Mouse (Mus musculus) Patski (cell line): ENCODE results near the gene Setdb1. TPM values are rescaled to one million over a fixed set of nuclear protein-coding genes. Genes with fewer than 3 reads are reported as not detected.
A peak's percentile ranks its signal among the peaks of the same experiment; 100 is the strongest.

Experiments
- ATAC-seq: fragments of 100-300 bp; one replicate; pipeline ENCODE4 v1.8.0; 2021
- CTCF ChIA-PET: fragments of 350-600 bp; sonication (Branson Sonifier 250); formaldehyde crosslinking; loops from one replicate; lab custom pipeline; 2022; ENCODE audit warnings: inconsistent platforms; lab: Charles Lee
- POLR2A ChIA-PET: fragments of 350-600 bp; sonication (Branson Sonifier 250); formaldehyde crosslinking; loops from one replicate; lab custom pipeline; 2022; ENCODE audit warnings: antibody characterized with exemption, inconsistent platforms; lab: Charles Lee
- DNase-seq: peaks from one replicate; pipeline ENCODE4 v3.0.0-alpha.2; 2011; ENCODE audit warnings: low read depth, low spot score
- H3K27me3 ChIP-seq: fragments of 371-371 bp; one replicate; pipeline ENCODE4 v1.5.1; 2021
- CTCF ChIP-seq: fragments of 100-300 bp; IDR thresholded peaks from one replicate; pipeline ENCODE4 v1.5.1; 2021
- in situ Hi-C: fragments of 300-500 bp; cut with MboI; formaldehyde crosslinking; loops from 3 replicates; pipeline ENCODE4 v1.11.1; 2018; ENCODE audit warnings: low pct_unique_long_range_greater_than_20kb, mixed read lengths
- polyA plus RNA-seq: library from polyadenylated mRNA; unstranded; gene quantifications from one replicate; pipeline ENCODE4 v1.2.3, GENCODE M21; 2021

The Setdb1 gene
- polyA plus RNA-seq, 1 experiment from 2014 or later, result 58.6 TPM

DNA sequence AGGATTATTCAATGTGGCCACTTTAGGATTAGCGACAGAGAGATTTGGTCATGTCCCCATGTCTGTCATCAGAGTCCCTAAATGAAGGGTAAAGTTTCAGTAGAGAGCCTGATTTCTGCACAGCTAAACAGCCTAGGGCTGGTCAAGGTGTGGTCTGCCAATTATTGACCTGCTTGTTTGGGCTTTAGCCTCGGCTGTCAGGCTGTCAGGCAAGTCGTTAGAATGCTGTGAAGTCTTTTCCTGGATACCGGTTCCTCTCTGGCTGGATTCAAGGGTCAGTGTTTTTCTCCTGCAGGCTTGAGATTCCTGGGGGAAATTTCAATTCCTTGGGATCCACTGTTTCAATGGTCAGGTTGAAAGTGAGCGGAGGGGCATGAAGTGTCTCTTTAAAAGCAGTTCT, 71.0 kb downstream of the Setdb1 start:
- ChIA-PET CTCF (interaction anchor here (0.8 to 1.6 kb wide), 3 partner anchors 21 to 32 kb away, joined by 3 to 4 read pairs (median 3); partner anchors contain the start of gene Anxa9), POLR2A (no interaction called here)
- ATAC-seq (no peak), DNase-seq (no peak)
- H3K27me3 ChIP-seq, result no peaks in the 10 kb centered on the region
- no peak for TF ChIP-seq CTCF
- in situ Hi-C loops, result no loop called here

DNA sequence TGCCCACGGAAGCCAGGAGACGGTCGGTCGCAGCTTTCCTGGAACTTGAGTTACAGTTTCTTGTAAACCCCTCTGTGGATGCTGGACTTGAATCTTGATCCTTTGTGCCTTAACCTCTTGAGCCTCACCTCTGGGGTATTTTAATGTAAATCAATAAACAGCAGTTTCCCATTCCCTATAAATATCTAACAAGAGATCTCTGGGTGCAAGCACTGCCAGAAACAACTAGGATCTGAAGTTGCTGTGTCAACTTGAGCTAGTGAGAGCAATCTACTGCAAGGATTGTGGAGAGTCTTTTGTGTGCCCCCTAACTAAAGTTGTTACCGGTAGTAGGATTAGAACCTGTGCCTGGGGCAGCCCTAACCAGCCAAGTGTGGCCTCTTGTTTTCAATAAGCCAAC, 71.6 kb downstream of the Setdb1 start:
- ChIA-PET POLR2A (interaction anchor here (0.6 kb wide), 1 partner anchor 629 kb away, joined by 3 read pairs; no protein-coding TSS in a partner anchor), CTCF (interaction anchor here (0.8 to 1.6 kb wide), 2 partner anchors 26 to 32 kb away, joined by 3 to 4 read pairs; no protein-coding TSS in a partner anchor)
- TF ChIP-seq CTCF, result no peak
- in situ Hi-C loops, result no loop called here
- ATAC-seq (no peak), DNase-seq (no peak)
- H3K27me3 ChIP-seq, result no peaks in the 10 kb centered on the region

DNA sequence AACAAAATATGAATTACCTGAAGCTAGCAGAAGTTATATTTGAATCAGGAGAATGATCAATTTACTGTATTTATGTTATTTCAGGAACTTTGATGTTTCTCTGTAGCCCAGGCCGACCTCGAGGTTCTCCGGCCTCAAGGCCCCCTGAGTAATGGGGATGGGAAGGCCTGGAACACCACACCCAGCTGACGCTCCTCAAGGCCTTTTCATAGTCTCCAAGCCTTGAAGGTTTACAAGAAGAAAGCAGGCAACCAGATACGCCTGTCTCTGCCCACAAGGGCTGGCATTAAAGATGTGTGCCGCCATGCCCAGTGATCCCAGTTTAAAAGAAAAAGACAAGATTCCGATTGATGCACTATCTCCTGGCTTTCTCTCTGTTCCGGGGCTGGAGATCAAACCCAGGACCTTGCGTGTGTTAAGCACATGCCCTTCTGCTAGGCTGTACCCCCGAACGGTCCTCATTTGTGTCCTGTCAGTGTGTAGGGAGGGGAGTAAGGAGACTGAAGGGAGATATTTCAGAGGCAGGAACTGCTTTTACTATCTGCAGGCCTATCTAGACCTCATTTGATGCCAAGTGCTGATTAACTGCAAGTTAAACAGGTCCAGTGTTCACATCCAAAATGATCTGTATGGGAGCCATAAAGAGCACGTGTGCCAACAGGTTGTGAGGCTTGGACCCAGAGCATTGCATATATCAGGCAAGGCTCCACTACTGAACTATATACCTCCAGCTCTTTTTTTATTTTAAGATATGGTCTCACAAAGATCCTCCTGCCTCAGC, 72.3 kb downstream of the Setdb1 start:
- in situ Hi-C loops, result no loop called here
- DNase-seq (no peak), ATAC-seq (no peak)
- ChIA-PET POLR2A (interaction anchor here (0.5 to 2.4 kb wide), 4 partner anchors 8 to 630 kb away, joined by 3 to 13 read pairs (median 4); no protein-coding TSS in a partner anchor), CTCF (interaction anchor here (0.8 to 2.9 kb wide), 5 partner anchors 9 to 73 kb away, joined by 3 to 20 read pairs (median 3); no protein-coding TSS in a partner anchor)
- H3K27me3 ChIP-seq, result no peaks in the 10 kb centered on the region
- no peak for TF ChIP-seq CTCF

DNA sequence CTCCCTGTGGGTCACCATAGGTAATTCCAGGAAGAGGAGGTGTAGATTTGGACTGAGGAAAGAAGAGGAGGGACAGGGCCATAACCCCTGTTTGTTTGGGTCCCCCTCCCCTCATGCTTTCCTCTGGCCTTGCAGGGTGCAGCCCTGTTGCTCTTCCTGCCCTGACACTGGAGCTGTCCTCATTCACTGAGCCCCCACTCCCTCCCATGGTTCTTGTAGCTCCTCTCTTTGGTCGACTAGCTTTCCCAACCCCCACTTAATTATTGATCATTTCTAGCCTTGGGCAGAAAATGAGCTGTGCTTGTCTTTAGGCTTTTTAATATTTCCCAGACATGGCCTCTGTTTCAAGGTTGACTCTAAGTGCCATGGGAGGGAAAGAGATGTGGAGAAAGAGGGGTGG, 72.9 kb downstream of the Setdb1 start:
- no peaks in the 10 kb centered on the region for H3K27me3 ChIP-seq
- no peak for TF ChIP-seq CTCF
- ATAC-seq (no peak), DNase-seq (no peak)
- CTCF ChIA-PET, result interaction anchor here (0.8 to 2.9 kb wide), 4 partner anchors 9 to 72 kb away, joined by 3 to 20 read pairs (median 4); no protein-coding TSS in a partner anchor
- POLR2A ChIA-PET, result interaction anchor here (0.5 to 3.8 kb wide), 4 partner anchors 9 to 176 kb away, joined by 4 to 23 read pairs (median 8); partner anchors contain the start of gene Mllt11
- in situ Hi-C loops, result no loop called here

DNA sequence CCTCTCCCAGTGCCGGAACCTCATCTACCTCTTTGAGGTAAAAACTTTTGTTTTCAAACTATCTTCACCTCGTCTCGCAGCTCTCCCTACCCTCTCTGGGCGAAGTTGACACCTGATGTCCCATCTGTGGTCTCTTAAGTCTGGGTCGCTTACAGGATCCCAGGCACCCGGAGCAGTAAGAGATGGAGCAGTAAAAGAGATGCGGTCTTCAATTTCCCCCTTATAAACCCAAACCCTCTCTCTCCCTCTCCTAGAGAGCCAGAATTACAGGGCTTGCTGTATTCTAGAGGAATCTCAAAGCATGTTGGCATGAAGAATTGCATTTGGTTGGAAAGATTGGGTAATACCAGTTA, 73.4 kb downstream of the Setdb1 start:
- in situ Hi-C loops, result no loop called here

DNA sequence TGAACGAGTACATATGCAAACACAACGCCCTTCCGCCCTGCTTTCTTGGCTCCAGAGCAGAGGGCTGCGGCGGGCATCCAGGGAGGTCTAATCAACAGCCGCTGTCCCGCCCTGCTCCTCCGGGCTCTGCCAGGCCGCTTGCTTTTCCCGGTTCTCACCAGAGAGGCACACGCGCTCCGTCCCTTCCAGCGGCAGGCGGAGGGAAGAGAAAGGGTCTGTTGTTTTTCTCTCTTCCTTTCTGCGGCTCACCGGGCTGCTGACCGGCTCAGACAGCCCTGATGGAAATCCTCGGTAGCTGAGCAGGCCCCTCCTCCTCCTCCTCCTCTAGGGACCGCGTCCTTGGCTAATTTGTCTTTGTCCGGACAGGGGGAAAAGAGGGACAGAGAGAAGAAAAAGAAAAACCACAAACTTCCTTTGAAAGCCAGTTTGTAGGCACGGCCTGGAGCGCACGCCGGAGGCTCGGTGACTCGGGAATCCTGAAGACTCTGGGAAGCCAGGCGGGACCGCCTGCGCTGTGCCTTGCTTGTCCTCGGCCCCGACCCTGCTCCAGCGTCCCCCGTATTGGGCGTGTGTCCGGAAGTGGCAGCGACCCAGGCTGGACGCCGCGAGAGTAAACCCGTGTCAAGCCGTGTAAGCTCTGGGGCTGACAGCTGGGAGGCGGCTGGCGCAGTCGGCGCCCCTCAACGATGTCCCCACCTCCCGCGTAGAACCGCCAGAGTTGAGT, 74.0 kb downstream of the Setdb1 start:
- in situ Hi-C loops, result no loop called here
- no peak for TF ChIP-seq CTCF
- CTCF ChIA-PET, result interaction anchor here (1.3 to 2.9 kb wide), 3 partner anchors 11 to 29 kb away, joined by 3 to 20 read pairs (median 5); no protein-coding TSS in a partner anchor
- DNase-seq, result peak; percentile 60
- H3K27me3 ChIP-seq, result no peaks in the 10 kb centered on the region
- POLR2A ChIA-PET, result interaction anchor here (1.1 to 3.8 kb wide), 7 partner anchors 8 to 52 kb away, joined by 3 to 23 read pairs (median 6); partner anchors contain the start of genes Cers2 and Mllt11
- peak; percentile 81 for ATAC-seq

More for the DNA sequence above, 73.4 kb downstream of the Setdb1 start:
- CTCF ChIA-PET, result interaction anchor here (1.2 to 2.9 kb wide), 4 partner anchors 8 to 29 kb away, joined by 3 to 20 read pairs (median 4); no protein-coding TSS in a partner anchor
- TF ChIP-seq CTCF, result no peak
- no peaks in the 10 kb centered on the region for H3K27me3 ChIP-seq
- DNase-seq, result no peak
- no peak for ATAC-seq
- POLR2A ChIA-PET, result interaction anchor here (1.1 to 3.8 kb wide), 5 partner anchors 11 to 53 kb away, joined by 4 to 23 read pairs (median 8); partner anchors contain the start of genes Cers2 and Mllt11

DNA sequence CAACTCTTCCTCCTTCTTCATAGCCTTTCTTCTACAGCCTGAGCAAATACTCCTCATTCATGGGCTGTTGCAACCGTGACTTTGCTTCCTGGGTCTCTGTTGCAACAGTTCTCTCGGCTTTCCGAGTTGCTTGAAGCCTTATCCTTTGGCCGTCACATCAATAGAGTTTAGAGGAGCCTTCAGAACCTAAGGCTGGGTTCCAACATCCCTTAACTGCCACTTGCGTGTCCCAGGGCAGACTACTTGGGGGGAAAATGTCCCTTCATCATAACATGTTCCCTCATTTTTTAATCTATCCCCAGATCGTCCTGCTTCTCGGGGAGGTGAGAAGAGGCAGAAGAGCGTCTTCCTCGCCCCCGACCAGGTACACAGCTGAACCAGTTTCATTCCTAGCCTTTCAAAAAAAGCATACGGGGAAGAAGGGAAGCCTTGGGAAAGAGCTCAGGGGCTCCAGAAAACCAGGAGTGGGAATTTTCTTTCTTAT, 74.6 kb downstream of the Setdb1 start:
- TF ChIP-seq CTCF, result no peak
- ATAC-seq (peak; percentile 10), DNase-seq (no peak)
- CTCF ChIA-PET, result interaction anchor here (1.3 to 2.9 kb wide), 3 partner anchors 12 to 30 kb away, joined by 3 to 20 read pairs (median 5); no protein-coding TSS in a partner anchor
- in situ Hi-C loops, result no loop called here
- POLR2A ChIA-PET, result interaction anchor here (1.1 to 3.8 kb wide), 8 partner anchors 8 to 52 kb away, joined by 3 to 23 read pairs (median 6); partner anchors contain the start of genes Cers2 and Mllt11
- no peaks in the 10 kb centered on the region for H3K27me3 ChIP-seq

DNA sequence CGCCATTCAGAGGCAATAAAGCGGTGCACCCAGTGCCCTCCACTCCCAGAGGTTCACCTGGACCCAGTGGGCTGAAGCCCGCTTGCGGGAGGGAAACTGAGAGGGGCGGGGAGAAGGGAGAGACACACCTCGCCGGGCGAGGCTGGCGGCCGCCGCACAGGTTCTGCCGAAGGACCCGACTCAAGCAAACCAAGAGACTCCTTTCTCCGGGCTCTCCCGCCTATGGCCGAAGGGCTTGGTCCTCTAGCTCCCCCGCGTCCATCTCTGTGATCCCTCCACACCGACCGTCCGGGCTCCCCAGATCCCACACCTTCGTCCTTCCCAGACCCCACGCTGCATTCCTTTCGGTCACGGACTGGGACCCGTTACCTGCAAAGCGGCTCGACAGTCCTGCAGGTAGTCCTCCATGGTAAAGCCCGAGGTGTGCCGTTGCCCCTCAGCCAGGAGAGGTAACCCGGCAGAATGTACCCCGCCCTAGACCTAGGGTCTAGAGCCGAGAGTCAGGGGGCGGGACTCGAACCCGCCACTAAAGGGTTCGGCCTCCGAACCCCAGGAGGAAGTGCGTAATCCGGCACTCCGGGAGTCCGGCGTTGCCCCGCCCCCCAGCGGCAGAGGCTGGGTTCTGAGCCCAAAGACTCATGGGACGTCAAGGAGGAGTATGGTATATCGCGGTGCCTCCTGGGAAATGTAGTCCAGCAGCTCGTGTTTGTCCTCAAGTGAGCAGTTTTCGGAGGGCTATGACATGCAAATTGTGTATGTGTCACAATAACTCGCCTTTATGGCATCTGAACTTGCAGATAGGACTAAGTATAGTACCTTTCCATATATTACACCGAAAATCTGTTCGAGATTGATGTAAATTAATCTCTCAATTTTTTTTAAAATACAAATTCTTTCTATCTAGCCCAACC, 75.5 kb downstream of the Setdb1 start, which contains the start of the genes Mindy1 and Prune1:
TSS of gene Mindy1 (plus strand) at position 130 of the 911 bp plus-strand sequence.
TSS of gene Prune1 (minus strand) at position 861 of the 911 bp plus-strand sequence.
- no peak for TF ChIP-seq CTCF
- POLR2A ChIA-PET, result interaction anchor here (0.6 to 3.8 kb wide), 10 partner anchors 9 to 154 kb away, joined by 3 to 23 read pairs (median 5); partner anchors contain the start of gene Mllt11
- H3K27me3 ChIP-seq, result no peaks in the 10 kb centered on the region
- CTCF ChIA-PET, result interaction anchor here (0.6 to 0.9 kb wide), 3 partner anchors 13 to 69 kb away, joined by 3 read pairs; no protein-coding TSS in a partner anchor
- DNase-seq, result peak; percentile 95
- peak; percentile 57 for ATAC-seq
- in situ Hi-C loops, result no loop called here
